Mouse (Mus musculus) heart, embryonic 11.5 days (tissue): ENCODE results near the gene Ppp1r15b. TPM values are rescaled to one million over a fixed set of nuclear protein-coding genes. Genes with fewer than 3 reads are reported as not detected.
A peak's percentile ranks its signal among the peaks of the same experiment; 100 is the strongest.

Source experiments
- ATAC-seq: fragments of 200-750 bp; cut with Nextera tagmentation; replicated peaks from 2 replicates; pipeline ENCODE4 v1.8.0; 2017; ENCODE audit warnings: moderate library complexity; ENCODE audit not compliant: insufficient number of reproducible peaks, low FRiP score, low TSS enrichment
- H3K27ac ChIP-seq: fragments of 300-500 bp; sonication (generic); 2 replicates; pipeline ENCODE4 v1.5.1; 2014; ENCODE audit warnings: mild to moderate bottlenecking, low read depth, low read length
- H3K27me3 ChIP-seq: fragments of 300-500 bp; sonication (generic); 2 replicates; pipeline ENCODE4 v1.6.1; 2014; ENCODE audit warnings: mild to moderate bottlenecking, low read length, mixed read lengths; ENCODE audit not compliant: control insufficient read depth, insufficient read depth
- H3K36me3 ChIP-seq: fragments of 300-500 bp; sonication (generic); 2 replicates; pipeline ENCODE4 v1.6.1; 2014; ENCODE audit warnings: mild to moderate bottlenecking, low read length, moderate library complexity, mixed read lengths; ENCODE audit not compliant: control insufficient read depth, insufficient read depth
- H3K4me1 ChIP-seq: fragments of 300-500 bp; sonication (generic); 2 replicates; pipeline ENCODE4 v1.6.1; 2014; ENCODE audit warnings: low read length; ENCODE audit not compliant: control insufficient read depth, insufficient read depth
- H3K4me2 ChIP-seq: fragments of 300-500 bp; sonication (generic); 2 replicates; pipeline ENCODE4 v1.6.1; 2014; ENCODE audit warnings: mild to moderate bottlenecking, moderate library complexity
- H3K4me3 ChIP-seq: fragments of 300-500 bp; sonication (generic); 2 replicates; pipeline ENCODE4 v1.5.1; 2014; ENCODE audit warnings: low read depth, low read length
- H3K9ac ChIP-seq: fragments of 300-500 bp; sonication (generic); 2 replicates; pipeline ENCODE4 v1.6.1; 2014; ENCODE audit warnings: mild to moderate bottlenecking, low read depth, low read length, moderate library complexity
- H3K9me3 ChIP-seq: fragments of 300-500 bp; sonication (generic); replicated peaks from 2 replicates; pipeline ENCODE4 v1.6.1; 2016; ENCODE audit warnings: low read length; ENCODE audit not compliant: control insufficient read depth
- WGBS: fragments of 180-500 bp; shearing (Covaris S2); extraction: QIAGEN DNeasy Blood & Tissue Kit; methylation state at CpG from one replicate; pipeline ENCODE4 v1.1.7; 2014; ENCODE audit not compliant: insufficient replicate concordance; 5-methylcytosine and 5-hydroxymethylcytosine counted together
- polyA plus RNA-seq: library from polyadenylated mRNA; unstranded; fragments of >200 nt; fragmentation: Nextera tagmentation; extraction: Ambion mirVana; gene quantifications from 2 replicates; pipeline ENCODE4 v1.2.1, GENCODE M21; 2014

Gene Ppp1r15b
- polyA plus RNA-seq, 1 experiment from 2014 or later = 33.6 TPM

GRCm38 (mm10) chr1:133127328-133127727 is 3.6 kb upstream of the Ppp1r15b start:
- Histone ChIP-seq H3K4me1 (no peaks in the 10 kb centered on the region), H3K4me3 (no peak overlapping the region), H3K9ac (no peak overlapping the region), H3K27ac (no peak overlapping the region), H3K4me2 (no peak overlapping the region), H3K36me3 (no peaks in the 10 kb centered on the region), H3K9me3 (no peaks in the 10 kb centered on the region), H3K27me3 (no peaks in the 10 kb centered on the region)
- ATAC-seq = no peak
- 44% methylated on average over 9 of the region's 9 CpGs for WGBS

DNA sequence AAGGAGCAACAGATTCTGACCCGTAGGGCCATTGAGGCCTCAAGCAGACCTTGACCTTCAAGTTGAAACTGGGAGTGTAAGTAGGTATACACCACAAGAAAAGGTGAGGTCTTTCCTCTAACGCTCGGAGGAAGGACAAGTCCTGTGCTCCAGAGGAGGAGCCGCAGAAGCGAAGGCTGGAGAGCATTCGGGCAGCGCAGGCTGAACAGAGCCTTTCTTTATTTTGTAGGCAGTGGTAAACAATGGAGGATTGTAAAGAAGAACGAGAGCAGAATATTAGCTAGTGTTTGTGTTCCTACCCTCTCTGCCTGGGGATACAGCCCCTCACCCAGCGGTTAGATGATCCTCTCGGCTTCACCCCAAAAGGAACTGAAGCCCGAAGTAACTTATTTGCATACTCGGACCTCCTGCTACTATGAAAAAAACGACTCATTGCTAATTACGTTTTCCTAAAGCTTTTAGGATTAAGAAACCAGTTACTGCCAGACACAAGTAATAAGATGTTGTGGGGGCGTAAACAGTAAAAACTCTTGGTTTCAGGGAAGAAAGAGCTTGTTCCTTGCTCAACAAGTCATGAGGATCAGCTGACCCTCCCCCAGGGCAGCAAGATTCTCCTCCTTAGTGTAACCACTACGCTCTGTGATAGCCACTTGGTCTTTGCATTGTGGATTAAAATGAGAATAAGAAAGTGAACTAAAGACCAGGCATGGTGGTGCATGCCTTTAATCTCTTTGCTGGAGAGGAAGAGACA is 1.3 kb upstream of the Ppp1r15b start:
- H3K9ac ChIP-seq = peak overlapping the region; percentile 61
- WGBS = 23% methylated on average over 16 of the region's 16 CpGs
- no peaks in the 10 kb centered on the region for H3K27me3 ChIP-seq
- no peaks in the 10 kb centered on the region for H3K36me3 ChIP-seq
- no peak for ATAC-seq
- peak overlapping the region; percentile 6; the same call in 1 of the 2 replicates for H3K4me3 ChIP-seq
- peak overlapping the region; percentile 99; the same call in 1 of the 2 replicates for H3K27ac ChIP-seq
- H3K4me2 ChIP-seq = peak overlapping the region; percentile 84
- H3K9me3 ChIP-seq = no peaks in the 10 kb centered on the region
- peaks cover 7% of the 10 kb centered on the region; the same call in 1 of the 2 replicates for H3K4me1 ChIP-seq

- H3K27me3 ChIP-seq = no peaks in the 10 kb centered on the region
- H3K9ac ChIP-seq = peak overlapping the region; percentile 99
- H3K4me1 ChIP-seq = peaks cover 10% of the 10 kb centered on the region
- H3K4me2 ChIP-seq = peak overlapping the region; percentile 84
- H3K4me3 ChIP-seq = peak overlapping the region; percentile 99
- peak overlapping the region; percentile 99 for H3K27ac ChIP-seq
- no peaks in the 10 kb centered on the region for H3K9me3 ChIP-seq
- WGBS = under 1% methylated on average over 35 of the region's 35 CpGs
- H3K36me3 ChIP-seq = no peaks in the 10 kb centered on the region
- ATAC-seq = peak; percentile 46
Measured at GRCm38 (mm10) chr1:133131561-133131905, 590 bp downstream of the Ppp1r15b start.

- 0% methylated on average over 11 of the region's 11 CpGs for WGBS
- ATAC-seq = no peak
- peaks cover 10% of the 10 kb centered on the region for H3K4me1 ChIP-seq
Measured at GRCm38 (mm10) chr1:133131936-133132335, 993 bp downstream of the Ppp1r15b start.

DNA sequence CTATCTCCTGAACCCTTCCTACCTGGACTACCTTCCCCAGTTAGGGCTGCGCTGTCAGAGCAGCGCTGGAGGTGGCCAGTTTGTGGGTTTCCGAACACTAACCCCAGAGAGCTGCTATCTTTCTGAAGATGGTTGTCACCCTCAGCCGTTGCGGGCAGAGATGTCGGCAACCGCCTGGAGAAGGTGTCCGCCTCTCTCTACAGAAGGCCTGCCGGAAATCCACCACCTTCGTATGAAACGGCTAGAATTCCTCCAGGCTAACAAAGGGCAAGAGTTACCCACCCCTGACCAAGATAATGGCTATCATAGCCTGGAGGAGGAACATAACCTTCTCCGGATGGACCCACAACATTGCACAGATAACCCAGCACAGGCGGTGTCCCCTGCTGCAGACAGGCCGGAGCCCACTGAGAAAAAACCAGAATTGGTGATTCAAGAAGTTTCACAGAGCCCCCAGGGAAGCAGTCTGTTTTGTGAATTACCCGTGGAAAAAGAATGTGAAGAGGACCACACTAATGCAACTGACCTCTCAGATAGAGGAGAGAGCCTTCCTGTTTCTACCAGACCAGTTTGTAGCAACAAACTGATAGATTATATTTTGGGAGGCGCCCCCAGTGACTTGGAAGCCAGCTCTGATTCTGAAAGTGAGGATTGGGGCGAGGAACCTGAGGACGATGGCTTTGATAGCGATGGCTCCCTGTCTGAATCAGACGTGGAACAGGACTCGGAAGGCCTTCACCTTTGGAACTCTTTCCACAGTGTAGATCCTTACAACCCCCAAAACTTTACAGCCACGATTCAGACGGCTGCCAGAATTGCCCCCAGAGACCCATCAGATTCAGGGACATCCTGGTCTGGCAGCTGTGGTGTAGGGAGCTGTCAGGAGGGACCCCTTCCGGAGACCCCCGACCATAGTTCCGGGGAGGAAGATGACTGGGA is 1.7 kb downstream of the Ppp1r15b start:
- WGBS = 6% methylated on average over 26 of the region's 26 CpGs
- ATAC-seq = no peak
- Histone ChIP-seq H3K36me3 (peaks cover 6% of the 10 kb centered on the region), H3K27ac (peak overlapping the region; percentile 99), H3K4me3 (peak overlapping the region; percentile 99), H3K9ac (peak overlapping the region; percentile 99), H3K27me3 (no peaks in the 10 kb centered on the region), H3K9me3 (no peaks in the 10 kb centered on the region), H3K4me2 (peak overlapping the region; percentile 84), H3K4me1 (peaks cover 10% of the 10 kb centered on the region)

More at GRCm38 (mm10) chr1:133131936-133132335, 993 bp downstream of the Ppp1r15b start:
- Histone ChIP-seq H3K36me3 (peaks cover under 1% of the 10 kb centered on the region), H3K27ac (peak overlapping the region; percentile 99), H3K27me3 (no peaks in the 10 kb centered on the region), H3K9me3 (no peaks in the 10 kb centered on the region), H3K4me2 (peak overlapping the region; percentile 84), H3K9ac (peak overlapping the region; percentile 99), H3K4me3 (peak overlapping the region; percentile 99)

DNA sequence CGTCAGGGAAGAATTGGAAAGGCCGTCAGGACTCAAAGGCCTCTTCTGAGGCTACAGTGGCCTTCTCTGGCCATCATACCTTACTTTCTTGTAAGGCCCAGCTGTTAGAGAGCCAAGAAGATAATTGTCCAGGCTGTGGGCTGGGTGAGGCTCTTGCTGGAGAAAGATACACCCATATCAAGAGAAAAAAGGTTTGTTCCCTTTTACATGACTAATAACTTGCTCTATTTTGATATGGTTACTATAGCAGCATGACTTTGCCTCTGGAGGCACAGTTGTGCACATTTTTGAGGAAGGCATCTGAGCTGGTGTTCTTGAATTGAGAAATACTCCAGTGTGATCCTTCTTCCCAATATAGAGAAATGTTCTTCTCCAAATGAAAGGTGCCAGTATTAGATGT is 2.5 kb downstream of the Ppp1r15b start:
- H3K4me1 ChIP-seq = peaks cover 10% of the 10 kb centered on the region

DNA sequence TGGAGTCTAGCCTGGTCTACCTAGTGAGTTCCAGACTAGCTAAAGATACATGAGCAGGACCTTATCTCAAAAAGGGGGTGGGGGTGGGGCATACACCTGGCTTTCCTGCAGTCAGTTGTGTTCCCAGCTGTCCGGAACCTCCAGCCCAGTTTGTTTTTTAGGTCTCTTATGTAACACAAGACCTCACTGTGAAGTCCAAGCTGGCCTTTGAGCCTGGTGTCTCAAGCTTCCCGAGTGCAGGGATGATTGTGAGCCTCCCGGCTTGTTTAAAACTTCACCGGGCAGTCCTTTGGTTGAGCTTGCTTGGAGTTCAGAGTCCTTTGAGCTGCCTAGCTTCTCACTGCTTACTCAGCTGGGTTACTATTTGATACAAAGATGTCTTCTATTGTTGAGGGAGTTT is 3.1 kb downstream of the Ppp1r15b start:
- Histone ChIP-seq H3K4me3 (peak overlapping the region; percentile 99), H3K27me3 (no peaks in the 10 kb centered on the region), H3K4me1 (peaks cover 10% of the 10 kb centered on the region), H3K4me2 (peak overlapping the region; percentile 84), H3K27ac (no peak overlapping the region), H3K36me3 (peaks cover 19% of the 10 kb centered on the region), H3K9ac (peak overlapping the region; percentile 99), H3K9me3 (no peaks in the 10 kb centered on the region)
- ATAC-seq = no peak
- WGBS = 15% methylated on average over 4 of the region's 4 CpGs

More for the DNA sequence above, 2.5 kb downstream of the Ppp1r15b start:
- WGBS = 7% methylated on average over 2 of the region's 2 CpGs
- peak overlapping the region; percentile 84 for H3K4me2 ChIP-seq
- ATAC-seq = no peak
- peaks cover 13% of the 10 kb centered on the region for H3K36me3 ChIP-seq
- H3K9me3 ChIP-seq = no peaks in the 10 kb centered on the region
- H3K27me3 ChIP-seq = no peaks in the 10 kb centered on the region
- H3K9ac ChIP-seq = peak overlapping the region; percentile 99
- peak overlapping the region; percentile 99; the same call in 1 of the 2 replicates for H3K27ac ChIP-seq
- H3K4me3 ChIP-seq = peak overlapping the region; percentile 99

- 37% methylated on average over 4 of the region's 4 CpGs for WGBS
Measured at GRCm38 (mm10) chr1:133134881-133135280, 3.9 kb downstream of the Ppp1r15b start.

More at GRCm38 (mm10) chr1:133134881-133135280, 3.9 kb downstream of the Ppp1r15b start:
- Histone ChIP-seq H3K36me3 (peaks cover 21% of the 10 kb centered on the region), H3K27ac (no peak overlapping the region), H3K9ac (peak overlapping the region; percentile 99; the same call in 1 of the 2 replicates), H3K27me3 (no peaks in the 10 kb centered on the region), H3K4me2 (peak overlapping the region; percentile 84), H3K4me1 (peaks cover 10% of the 10 kb centered on the region), H3K4me3 (peak overlapping the region; percentile 99), H3K9me3 (no peaks in the 10 kb centered on the region)
- ATAC-seq = no peak
